Mouse (Mus musculus) neutrophil, adult 5-6 weeks (primary cell): ENCODE measurements around the gene Atp8a2. TPM values are rescaled to one million over a fixed set of nuclear protein-coding genes. Genes with fewer than 3 reads are reported as not detected.
"Not testable (repeated sequence)": the region's sequence is repeated elsewhere in the genome, so short reads cannot be mapped to it uniquely, and the experiment has no call there.

Experiments used
- ATAC-seq: fragments of 151-379, 151-347 bp; 2 replicates; pipeline ENCODE4 v1.8.0; 2017; ENCODE audit warnings: mild to moderate bottlenecking, moderate TSS enrichment; ENCODE audit not compliant: insufficient number of reproducible peaks, poor library complexity, low FRiP score, severe bottlenecking; ENCODE audit errors: extremely low read depth
- total RNA-seq: library from RNA; stranded (forward); fragments of 200-1000 nt; gene quantifications from 2 replicates; pipeline ENCODE4 v1.2.3, GENCODE M21; 2017

The Atp8a2 gene
- total RNA-seq, 1 experiment from 2014 or later, result 0.23 TPM

DNA sequence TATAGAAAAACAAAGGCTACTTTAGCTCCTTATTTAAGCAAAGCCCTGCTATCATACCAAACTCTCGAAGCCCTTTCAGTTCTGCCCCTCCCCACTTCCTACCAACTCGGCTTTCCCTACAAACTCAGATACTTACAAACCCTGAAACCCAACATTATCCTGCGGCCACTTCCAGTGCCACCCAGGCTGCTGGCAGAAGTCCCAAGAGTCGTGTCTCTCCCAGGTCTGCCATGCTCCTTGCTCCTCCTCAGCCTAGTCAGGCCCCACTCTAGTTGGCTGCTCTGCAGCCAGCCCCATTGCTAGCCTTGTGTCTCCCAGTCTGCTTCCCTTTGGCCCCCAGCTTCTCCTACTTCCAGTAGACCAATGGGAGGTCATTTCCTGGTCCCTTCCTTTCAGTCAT is 451.3 kb downstream of the Atp8a2 start:
- no peak for ATAC-seq

DNA sequence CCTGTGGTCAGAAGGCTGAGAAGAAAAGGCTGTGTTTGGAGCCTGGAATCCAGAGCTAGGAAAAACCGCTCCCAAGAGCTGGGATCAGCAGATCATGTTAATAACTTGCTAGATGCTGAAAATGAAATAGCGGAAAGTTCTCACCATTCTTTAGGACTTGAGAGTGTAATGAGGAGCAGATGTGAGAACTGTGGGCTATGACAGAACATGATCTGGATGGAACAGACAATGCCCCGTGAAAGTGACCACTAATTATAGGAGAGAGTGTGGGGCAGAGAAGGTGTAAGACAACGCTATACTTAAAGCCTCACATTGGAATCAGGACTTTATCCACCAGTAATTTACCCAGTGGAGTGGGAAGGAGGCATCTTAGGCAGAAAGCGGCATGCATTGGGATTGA is 455.2 kb downstream of the Atp8a2 start:
- no peak for ATAC-seq

DNA sequence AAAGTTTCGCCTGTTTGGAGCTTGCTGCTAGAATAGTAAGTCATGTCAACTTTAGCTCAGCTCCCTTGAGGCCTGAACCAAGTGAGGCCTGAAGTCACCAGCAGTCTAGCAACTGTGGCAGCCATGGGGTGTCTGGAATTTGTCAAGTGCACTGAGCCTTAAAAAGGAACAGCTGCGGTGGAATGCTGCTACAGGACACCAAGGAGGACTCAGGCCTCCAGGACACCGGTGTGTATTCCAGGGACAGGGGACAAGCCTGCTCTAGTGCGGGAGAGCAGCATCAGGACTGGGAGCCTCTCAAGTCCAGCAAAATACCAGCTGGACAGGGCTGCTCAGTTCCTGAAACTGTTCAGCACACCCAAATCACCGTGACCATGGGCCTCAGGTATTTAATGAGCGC is 457.5 kb downstream of the Atp8a2 start:
- ATAC-seq, result no peak

DNA sequence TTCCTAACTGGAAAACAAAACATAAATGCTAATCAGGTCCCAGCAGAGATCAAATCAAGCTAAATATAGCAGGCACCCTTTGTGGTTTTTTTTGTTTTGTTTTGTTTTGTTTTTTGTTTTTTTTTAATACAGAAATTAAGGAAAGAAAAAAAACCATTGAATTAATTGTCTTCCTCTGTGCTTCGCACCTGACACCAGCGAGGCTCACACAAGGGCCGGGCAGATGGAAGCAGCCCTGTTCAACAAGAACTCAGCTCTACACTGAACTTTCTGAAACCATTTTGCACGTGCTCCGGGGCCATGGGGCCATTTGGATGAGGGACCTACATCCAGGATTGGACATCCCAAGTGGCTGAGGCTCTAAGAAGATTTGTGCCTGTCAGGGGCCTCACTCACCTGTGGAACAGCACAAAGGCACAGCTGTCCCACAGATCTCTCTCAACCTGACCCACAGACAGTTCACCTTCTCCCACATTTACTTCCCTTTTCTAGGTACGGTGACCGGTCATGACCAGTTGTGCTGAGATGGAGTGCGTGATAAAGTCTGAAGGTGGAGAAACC is 459.2 kb downstream of the Atp8a2 start:
- ATAC-seq, result no peak

DNA sequence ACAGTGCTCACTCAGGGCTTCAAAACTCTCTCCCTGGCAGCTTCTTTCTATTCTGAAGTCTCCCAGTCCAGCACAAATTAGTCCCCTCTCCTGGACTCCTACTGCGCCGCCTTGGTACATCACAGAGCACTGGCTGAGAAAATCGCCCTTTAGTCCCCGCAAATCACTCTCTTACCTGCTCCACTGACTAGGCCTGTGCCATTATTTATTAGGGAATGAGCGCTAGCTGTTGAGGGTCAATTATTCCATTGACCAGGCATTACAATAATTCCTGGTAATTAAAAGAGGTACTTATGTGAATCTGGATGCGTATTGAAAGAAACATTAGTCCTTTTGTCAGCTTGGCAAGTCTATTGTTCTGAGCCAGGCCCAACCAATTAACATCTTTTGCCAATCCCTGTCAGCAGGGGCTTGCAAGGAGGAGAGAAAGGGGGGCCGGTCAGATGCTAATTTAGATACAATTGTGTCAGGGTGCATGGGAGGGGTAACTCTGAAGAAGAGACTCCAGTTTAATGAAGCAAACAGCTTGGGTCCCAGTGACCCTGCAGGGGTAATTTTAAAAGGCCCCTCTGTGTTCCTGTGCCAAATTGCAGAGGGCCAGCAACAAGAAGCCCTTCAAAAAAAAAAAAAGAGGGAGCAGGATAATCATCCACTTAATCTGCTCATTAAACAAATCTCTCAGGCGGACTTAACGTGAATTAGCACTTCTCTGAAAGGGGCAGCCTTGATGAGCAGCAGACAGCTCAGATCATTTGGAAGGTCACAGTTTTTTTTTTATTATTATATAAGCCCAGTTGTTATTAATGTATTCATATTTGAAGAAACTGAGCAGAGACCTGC is 459.9 kb downstream of the Atp8a2 start:
- no peak for ATAC-seq

DNA sequence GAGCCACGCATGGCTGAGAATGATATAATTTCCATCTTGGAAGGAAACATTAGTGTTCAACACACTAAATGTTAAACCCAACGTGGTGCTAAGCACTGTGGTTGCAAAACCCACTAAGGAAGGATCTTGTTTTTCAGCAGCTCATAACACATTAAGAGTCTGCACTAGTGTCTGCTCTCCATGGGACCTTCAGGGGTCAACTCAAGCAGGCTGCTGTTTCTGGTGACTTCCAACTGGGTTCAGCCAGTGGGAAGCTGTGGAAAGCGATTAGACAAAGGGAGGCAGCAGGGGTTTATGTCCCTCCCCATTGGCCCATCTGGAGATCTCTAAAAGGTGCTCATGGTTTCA is 467.0 kb downstream of the Atp8a2 start:
- no peak for ATAC-seq

DNA sequence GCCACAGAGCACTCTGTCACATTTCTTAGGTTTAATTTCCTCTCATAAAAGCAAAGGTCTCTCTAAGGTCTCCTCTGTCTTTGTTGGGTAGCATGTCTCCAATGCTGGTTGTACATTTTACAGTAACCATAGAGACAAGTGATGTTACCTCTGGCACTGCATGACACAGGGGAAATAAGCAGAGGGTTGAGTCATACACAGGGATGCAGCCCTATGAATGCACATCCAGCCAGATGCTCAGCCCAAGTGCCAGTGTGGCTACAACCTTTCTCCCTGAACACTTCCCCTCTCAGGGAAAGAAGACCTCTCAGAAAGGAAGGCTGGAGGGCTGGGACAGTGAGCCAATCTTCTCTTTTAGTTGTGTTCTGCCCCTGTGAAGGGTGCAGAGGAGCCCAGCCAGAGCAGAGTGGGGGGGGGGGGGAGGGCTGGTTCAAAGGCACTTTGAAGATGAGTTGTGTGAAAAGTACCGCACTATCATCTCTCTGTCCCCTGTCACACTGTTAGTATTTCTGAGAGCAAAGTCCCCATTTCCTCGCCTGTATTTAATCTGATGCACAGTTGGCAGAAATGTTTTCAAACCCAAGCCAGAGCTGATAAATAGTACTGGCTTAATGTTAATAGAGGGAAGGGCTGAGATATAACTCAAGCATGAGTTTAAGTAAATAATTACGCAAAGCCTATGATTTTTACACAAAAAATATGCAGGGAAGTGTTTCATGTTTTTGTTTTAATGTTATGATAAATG is 467.5 kb downstream of the Atp8a2 start:
- ATAC-seq, result no peak

DNA sequence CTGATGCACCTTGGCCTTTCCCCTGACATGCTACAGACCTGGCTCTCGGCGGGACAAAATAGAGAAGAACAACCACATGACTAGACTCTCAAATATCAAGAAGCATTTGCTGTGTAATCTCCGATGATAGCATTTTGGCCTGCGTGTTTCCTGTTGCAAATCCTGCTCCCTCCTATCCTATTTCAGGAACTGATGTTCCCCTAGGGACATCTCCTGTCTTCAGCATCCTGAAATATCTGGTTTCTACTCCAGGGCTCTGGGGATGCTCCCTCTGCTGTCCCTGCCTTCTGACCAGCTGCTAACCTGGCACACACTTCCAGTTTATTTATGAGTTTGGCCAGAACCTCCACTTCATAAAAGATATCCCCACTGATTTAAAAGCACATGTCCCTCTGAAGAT is 470.0 kb downstream of the Atp8a2 start:
- no peak for ATAC-seq

DNA sequence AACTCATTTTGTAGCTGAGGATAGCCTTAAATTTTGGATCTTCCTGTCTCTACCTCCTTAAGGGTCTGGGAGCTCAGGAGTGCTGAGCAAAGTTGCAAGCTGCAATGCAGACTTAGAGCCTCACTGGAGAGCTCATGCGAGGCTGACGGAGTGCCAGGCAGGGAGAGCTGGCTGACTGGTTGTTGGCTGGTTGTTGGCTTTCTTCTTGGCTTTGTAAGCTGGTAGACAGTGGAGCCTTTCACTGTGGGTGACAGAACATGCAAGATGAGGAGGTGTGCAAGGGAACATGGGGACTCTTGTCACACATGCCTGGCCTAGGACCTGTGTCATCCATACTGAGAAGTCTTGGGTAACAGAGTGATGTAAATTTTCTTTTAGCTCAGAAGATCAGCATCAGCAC is 473.8 kb downstream of the Atp8a2 start:
- ATAC-seq, result no peak

DNA sequence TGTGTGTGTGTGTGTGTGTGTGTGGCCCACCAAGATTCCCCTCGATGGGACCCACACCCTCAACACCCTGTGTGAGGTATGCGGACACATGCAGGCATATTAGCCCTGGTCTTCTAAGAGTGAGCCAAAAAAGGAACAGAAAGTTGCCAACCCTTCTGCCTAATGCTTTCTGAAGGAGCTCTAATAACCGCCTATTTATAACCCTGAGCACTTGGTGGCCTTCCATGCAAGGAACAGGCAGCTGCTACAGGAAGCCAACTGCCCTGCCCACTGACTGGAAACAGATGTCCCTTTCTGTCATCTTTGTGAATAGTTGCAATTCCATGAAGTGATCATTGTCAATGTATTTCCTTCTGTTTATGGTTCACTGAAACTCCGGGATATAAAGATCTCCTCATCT is 475.0 kb downstream of the Atp8a2 start:
- ATAC-seq, result no peak

DNA sequence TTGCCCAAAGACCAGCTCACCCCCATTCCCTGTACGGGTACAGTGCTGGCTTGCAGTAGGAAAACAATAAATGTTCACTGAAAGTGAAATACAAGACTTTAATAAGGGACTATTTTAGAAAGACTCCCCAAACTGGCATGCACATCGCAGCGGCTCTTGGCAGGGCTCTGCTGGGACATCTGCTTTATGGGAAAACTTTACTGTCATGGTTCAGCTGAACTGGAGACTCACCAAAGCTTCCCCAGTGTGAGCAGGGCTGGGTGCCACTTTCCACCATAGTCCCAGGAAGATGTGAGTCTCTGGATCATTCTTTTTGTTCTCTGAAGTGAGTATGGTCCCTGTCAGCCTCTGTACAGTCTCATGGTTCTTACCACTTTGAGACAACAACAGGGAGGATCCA is 475.6 kb downstream of the Atp8a2 start:
- ATAC-seq, result no peak

DNA sequence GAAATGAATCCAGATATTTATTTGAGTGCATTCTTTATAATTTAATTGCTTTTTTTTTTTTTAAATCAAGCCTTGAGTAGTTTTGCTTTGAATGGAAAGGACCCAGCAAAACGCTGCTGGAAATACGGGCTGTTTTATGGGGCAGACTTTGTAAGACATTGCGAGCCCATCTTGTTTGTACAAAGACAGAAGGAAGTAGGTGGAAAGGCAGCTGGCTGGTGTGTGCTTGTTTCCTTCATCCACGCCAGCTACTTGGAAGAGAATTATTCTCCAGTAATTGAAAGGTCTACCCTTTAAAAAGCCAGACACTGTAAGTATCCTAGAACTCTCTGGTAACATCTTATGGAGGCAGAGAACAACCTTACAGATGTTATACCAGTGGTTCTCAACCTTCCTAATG is 476.6 kb downstream of the Atp8a2 start:
- ATAC-seq, result no peak

DNA sequence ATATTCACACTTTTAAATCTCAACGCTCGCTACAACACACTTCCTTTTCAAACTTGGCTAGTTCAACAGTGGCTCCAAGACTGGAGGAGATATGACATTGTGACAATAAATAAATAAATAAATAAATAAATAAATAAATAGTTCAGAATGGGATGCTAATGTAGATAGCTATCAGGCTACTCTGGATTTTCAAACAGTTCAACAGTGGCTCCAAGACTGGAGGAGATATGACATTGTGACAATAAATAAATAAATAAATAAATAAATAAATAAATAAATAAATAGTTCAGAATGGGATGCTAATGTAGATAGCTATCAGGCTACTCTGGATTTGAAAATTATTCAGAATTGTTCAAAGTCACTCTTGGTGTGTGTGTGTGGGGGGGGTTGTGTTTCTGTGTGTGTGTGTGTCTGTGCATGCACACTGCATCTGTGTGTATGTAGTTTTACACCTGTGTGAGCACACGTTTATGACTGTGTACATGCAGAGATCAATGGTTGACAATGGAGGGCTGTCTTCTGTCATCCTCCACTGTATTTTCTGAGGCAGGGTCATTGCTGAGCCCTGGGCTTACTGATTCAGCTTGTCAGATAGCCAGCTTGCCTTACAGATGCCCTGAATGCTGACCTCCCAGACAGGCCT is 480.4 kb downstream of the Atp8a2 start:
- ATAC-seq, result not testable (repeated sequence)

DNA sequence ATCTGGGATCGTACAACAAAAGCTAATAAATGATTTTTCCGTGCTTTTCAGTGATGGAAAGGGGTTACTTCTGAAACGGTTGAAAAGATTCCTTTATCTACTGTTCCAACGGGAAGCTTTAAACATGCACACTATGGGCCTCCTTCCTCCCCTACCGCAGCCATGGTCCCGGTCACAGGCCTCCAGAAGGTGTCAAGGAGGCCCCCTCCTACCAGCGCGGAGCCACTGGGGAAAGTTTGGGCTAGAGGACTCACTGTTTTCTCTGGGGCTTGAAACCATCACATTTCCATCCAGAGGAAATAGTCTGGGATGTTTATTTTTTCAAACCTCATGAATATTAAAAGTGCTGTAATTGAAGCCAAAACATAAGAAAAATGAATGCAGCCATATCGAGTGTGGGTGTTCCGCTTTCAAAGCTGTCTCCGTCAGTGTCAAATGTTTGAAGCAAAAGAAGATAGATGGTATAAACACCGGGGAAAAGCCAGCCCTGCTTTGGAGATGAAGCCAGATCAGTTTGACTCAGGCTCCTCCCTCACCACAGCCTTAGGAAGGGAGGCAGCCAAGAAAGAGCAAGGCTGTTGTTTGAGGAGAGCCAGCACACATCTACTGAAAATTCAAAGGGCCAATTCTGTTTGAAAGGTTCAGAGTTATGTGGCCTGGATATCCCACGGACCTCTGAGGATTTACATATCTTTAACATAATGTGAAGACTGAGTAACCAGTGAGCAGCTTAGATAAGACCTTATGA is 481.1 kb downstream of the Atp8a2 start:
- no peak for ATAC-seq

DNA sequence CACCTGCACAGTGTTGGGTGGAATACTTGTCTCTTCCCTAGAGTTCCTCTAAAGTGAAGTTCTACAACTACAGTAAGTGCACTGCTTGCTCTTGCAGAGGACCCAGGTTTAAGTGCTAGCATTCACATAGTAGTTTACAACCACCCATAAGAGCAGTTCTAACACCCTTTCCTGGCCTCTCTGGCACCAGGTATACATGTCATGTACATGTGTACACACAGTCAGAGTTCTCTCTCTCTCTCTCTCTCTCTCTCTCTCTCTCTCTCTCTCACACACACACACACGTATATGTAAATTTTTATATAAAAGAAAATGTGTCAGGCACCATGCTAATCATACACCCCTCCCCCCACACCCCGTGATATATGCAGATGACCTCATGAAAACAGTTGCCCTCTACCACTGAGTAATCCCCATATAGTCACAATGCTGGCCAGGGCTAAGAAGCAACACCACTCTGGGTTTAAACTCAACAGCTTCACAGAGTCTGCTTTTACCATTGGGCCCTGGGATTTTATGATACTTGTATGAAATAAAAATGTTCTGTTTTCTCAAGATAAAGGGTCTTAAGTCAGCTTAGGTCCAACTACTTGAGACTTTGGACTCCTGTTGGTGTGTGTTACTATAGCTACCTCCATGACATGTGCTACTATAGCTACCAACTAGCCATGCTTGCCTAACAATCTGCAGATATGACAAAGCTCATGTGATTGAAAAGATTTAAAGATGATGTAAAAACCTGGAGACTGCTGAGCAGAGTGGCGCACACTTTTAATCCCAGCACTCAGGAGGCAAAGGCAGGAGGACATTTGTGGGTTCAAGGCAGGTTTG is 487.3 kb downstream of the Atp8a2 start:
- ATAC-seq, result no peak

DNA sequence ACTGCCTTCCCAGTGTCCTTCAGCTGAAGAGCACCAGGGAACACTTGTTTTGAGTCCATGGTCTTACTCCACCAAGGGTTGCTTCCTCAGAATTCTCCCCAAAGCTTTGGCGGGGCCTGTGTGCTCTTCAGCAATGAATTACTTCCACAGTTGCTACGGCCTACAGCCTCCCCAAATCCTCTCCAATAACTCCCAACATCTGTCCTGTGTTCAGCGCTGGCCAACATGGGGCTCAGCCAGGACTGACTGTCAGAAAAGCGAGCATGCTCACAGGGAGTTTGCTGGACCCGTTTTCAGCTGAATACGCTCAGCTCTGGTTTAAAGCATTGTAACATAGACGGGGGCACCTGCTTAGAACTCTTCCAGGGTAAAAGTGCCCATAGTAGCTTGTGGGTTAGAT is 489.0 kb downstream of the Atp8a2 start:
- ATAC-seq, result no peak

DNA sequence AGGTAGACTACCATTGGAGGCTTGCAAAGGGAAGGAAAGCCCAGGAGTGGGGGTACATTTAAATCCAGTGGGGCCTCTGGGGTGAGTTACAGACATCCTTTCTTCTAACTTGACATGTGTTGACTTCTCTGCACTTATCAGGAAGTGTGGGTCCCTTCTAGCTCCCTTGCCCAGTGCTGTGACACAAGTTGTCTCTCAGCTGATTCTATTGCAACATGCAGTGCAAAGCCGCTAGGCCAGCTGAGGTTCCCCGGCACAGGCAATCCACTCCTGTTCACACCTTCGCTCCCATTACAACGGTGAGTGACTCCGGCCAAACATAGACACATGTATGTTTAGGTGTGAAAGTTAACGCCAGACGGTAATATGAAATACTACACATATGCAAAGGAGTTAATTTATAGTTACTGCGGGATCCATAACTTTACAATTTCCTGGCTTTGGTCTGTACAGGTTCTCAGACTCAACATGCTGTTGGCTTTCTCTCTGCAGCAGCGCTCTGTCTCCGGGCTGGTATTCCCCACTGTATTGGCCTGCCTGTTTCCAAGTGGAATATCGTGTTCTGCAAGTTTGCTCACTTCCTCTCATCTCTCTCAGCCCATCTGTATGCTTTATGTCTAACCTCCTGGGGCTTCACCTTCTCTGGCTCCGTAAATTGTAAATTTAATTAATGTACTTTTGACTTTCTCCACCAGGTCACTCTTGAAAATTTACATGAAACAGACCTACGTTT is 491.5 kb downstream of the Atp8a2 start:
- ATAC-seq, result no peak

DNA sequence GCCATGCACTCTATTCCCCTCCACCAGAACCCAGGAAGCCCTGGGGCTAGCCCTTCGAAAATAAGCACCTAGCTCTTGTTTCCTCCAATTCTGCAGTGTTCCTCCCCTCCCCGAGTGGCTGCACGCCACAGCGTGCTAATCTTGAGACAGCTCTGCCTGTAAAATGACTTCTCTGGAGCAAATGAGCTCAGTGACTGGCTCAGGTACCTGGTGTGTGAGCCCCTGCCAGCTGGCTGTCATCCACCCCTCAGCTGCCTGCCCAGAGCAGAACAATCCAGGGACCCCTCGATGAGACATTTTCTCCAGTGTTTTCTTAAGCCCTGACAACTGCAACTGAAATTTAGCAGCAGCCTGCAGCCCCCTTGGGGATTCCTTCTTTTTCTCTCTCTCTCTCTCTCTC is 495.5 kb downstream of the Atp8a2 start:
- no peak for ATAC-seq
